Mouse (Mus musculus): Measurements from ENCODE around the gene Errfi1.

Gene Errfi1

DNA sequence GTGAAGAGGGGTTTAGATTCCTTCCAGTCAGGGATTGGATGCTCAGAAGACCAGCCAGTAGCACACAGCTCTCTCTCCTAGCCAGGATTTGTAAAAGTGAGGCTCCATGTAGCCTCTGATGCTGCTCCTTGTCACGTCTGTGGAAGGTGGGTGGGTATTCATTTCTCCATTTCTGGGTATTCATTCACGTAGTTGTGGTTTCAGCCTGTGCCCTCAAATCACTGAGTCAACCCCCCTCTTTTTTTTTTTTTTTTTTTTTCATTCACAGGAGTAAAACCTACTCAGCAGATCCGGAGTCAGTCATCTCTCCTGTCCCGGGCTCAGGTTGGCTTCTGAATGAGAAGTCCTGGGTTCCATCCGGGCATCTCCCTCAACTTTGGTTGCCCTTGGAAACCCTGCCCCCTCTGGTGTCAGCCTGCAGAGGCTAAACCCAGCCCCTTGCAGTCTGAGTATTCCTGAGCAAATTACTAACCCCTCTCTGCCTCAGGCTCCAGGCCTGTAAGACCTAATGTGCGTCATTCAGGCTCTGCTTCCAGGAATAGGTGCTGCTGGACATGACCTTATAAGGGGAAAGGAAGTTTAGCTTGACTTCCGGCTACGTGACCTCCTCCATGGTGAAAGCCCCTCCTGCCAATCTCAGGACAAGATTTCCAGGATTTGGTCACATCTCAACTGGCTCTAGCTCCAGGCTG, 63.8 kb downstream of the Errfi1 start:
- DNase-seq: no peak

All from lung, adult 18-20 months (tissue).